Mouse (Mus musculus) MEL (cell line): ENCODE measurements around the gene Aaed1. TPM values are rescaled to one million over a fixed set of nuclear protein-coding genes. Genes with fewer than 3 reads are reported as not detected.

Experiments
- DNase-seq: peaks from one replicate; pipeline ENCODE4 v3.0.0; 2011; ENCODE audit warnings: low read depth, low spot score
- H3K27ac ChIP-seq: 2 replicates; pipeline ENCODE4 v1.5.1; 2012; ENCODE audit warnings: low read depth, mild to moderate bottlenecking, control low read depth, low read length, moderate library complexity; ENCODE audit not compliant: control insufficient read depth
- H3K27me3 ChIP-seq, 2 experiments: fragments of 150-350 bp in 1 of 2; sonication (generic) in 1 of 2; 2 replicates each; pipeline ENCODE4 v1.6.1; 2012; ENCODE audit warnings: low read length in 2 of 2, mild to moderate bottlenecking in 2 of 2, improper control_type of control experiment in 1 of 2, moderate library complexity in 1 of 2; ENCODE audit not compliant: insufficient read depth in 2 of 2, control insufficient read depth in 1 of 2
- H3K36me3 ChIP-seq, 2 experiments: 2 replicates each; pipeline ENCODE4 v1.6.1; 2012 to 2014; ENCODE audit warnings: low read length in 2 of 2, improper control_type of control experiment in 1 of 2, inconsistent platforms in 1 of 2, mild to moderate bottlenecking in 1 of 2; ENCODE audit not compliant: insufficient read depth in 2 of 2, control insufficient read depth in 1 of 2
- H3K4me1 ChIP-seq, 2 experiments: fragments of 150-350 bp in 1 of 2; sonication (generic) in 1 of 2; 2 replicates each; pipeline ENCODE4 v1.6.1; 2012; ENCODE audit warnings: low read length in 2 of 2, improper control_type of control experiment in 1 of 2, mild to moderate bottlenecking in 1 of 2; ENCODE audit not compliant: insufficient read depth in 2 of 2, control insufficient read depth in 1 of 2
- H3K4me3 ChIP-seq, 2 experiments: fragments of 150-350 bp in 1 of 2; sonication (generic) in 1 of 2; 2 replicates each; pipeline ENCODE4 v1.5.1; 2012; ENCODE audit warnings: low read depth in 2 of 2, low read length in 2 of 2, mild to moderate bottlenecking in 2 of 2, moderate library complexity in 2 of 2, control low read depth in 1 of 2, improper control_type of control experiment in 1 of 2; ENCODE audit not compliant: control insufficient read depth in 1 of 2, insufficient read depth in 1 of 2
- H3K79me2 ChIP-seq: 2 replicates; pipeline ENCODE4 v1.6.1; 2012; ENCODE audit warnings: mild to moderate bottlenecking, low read length, moderate library complexity; ENCODE audit not compliant: control insufficient read depth, poor library complexity, insufficient read depth
- H3K9ac ChIP-seq: 2 replicates; pipeline ENCODE4 v1.6.1; 2012; ENCODE audit warnings: low read depth, mild to moderate bottlenecking, control low read depth, low read length, moderate library complexity; ENCODE audit not compliant: control insufficient read depth, poor library complexity, severe bottlenecking
- H3K9me3 ChIP-seq: fragments of 150-350 bp; sonication (generic); replicated peaks from 2 replicates; pipeline ENCODE4 v1.6.1; 2012; ENCODE audit warnings: mild to moderate bottlenecking, low read length, improper control_type of control experiment, moderate library complexity; ENCODE audit not compliant: insufficient read depth
- BHLHE40 ChIP-seq: IDR thresholded peaks from 2 replicates; pipeline ENCODE4 v1.6.1; 2012; ENCODE audit warnings: low read depth, mild to moderate bottlenecking, inconsistent platforms, low read length, improper control_type of control experiment, borderline replicate concordance
- CTCF ChIP-seq, 3 experiments: IDR thresholded peaks in 2 of 3; conservative IDR thresholded peaks in 1 of 3; 2 replicates each; pipeline ENCODE4 v1.5.1; 2011 to 2012; ENCODE audit warnings: low read length in 3 of 3, low read depth in 2 of 3, mild to moderate bottlenecking in 2 of 3, improper control_type of control experiment in 1 of 3, inconsistent platforms in 1 of 3, mixed read lengths in 1 of 3, moderate library complexity in 1 of 3; ENCODE audit not compliant: control insufficient read depth in 1 of 3, insufficient read depth in 1 of 3, poor library complexity in 1 of 3, severe bottlenecking in 1 of 3
- E2F4 ChIP-seq: IDR thresholded peaks from 2 replicates; pipeline ENCODE4 v1.6.1; 2011; ENCODE audit warnings: low read depth, low read length, improper control_type of control experiment, borderline replicate concordance
- EP300 ChIP-seq, 2 experiments: IDR thresholded peaks; 2 replicates each; pipeline ENCODE4 v1.6.1; 2011; ENCODE audit warnings: improper control_type of control experiment in 2 of 2, low read length in 2 of 2, low read depth in 1 of 2, mild to moderate bottlenecking in 1 of 2
- GABPA ChIP-seq: IDR thresholded peaks from 2 replicates; pipeline ENCODE4 v1.6.1; 2012; ENCODE audit warnings: low read depth, mild to moderate bottlenecking, inconsistent platforms, low read length, improper control_type of control experiment, moderate library complexity
- GATA1 ChIP-seq: IDR thresholded peaks from 2 replicates; pipeline ENCODE4 v1.6.1; 2011; ENCODE audit warnings: low read depth, low read length, improper control_type of control experiment
- HCFC1 ChIP-seq: IDR thresholded peaks from 2 replicates; pipeline ENCODE4 v1.6.1; 2012; ENCODE audit warnings: low read depth, mild to moderate bottlenecking, inconsistent platforms, low read length, improper control_type of control experiment, moderate library complexity
- JUND ChIP-seq: IDR thresholded peaks from 2 replicates; pipeline ENCODE4 v1.6.1; 2011; ENCODE audit warnings: low read depth, mild to moderate bottlenecking, improper control_type of control experiment, low read length
- KAT2A ChIP-seq: conservative IDR thresholded peaks from 2 replicates; pipeline ENCODE4 v1.6.1; 2012; ENCODE audit warnings: low read depth, low read length, improper control_type of control experiment, inconsistent platforms
- MAX ChIP-seq: IDR thresholded peaks from 2 replicates; pipeline ENCODE4 v1.6.1; 2011; ENCODE audit warnings: low read length, improper control_type of control experiment
- MAZ ChIP-seq: IDR thresholded peaks from 2 replicates; pipeline ENCODE4 v1.6.1; 2012; ENCODE audit warnings: low read depth, mild to moderate bottlenecking, inconsistent platforms, low read length, improper control_type of control experiment
- MEF2A ChIP-seq: IDR thresholded peaks from 2 replicates; pipeline ENCODE4 v1.6.1; 2014; ENCODE audit warnings: low read depth, mild to moderate bottlenecking, inconsistent platforms, low read length, improper control_type of control experiment; ENCODE audit not compliant: poor library complexity, insufficient replicate concordance, severe bottlenecking; ENCODE audit errors: extremely low read depth
- MXI1 ChIP-seq: IDR thresholded peaks from 2 replicates; pipeline ENCODE4 v1.6.1; 2011; ENCODE audit warnings: mild to moderate bottlenecking, low read depth, low read length, improper control_type of control experiment
- MYB ChIP-seq: IDR thresholded peaks from 2 replicates; pipeline ENCODE4 v1.6.1; 2011; ENCODE audit warnings: mild to moderate bottlenecking, low read depth, low read length, improper control_type of control experiment
- MYC ChIP-seq: IDR thresholded peaks from 2 replicates; pipeline ENCODE4 v1.6.1; 2011; ENCODE audit warnings: low read depth, mild to moderate bottlenecking, low read length, improper control_type of control experiment, moderate library complexity
- POLR2AphosphoS5 ChIP-seq: IDR thresholded peaks from 2 replicates; pipeline ENCODE4 v1.6.1; 2012; ENCODE audit warnings: low read depth, borderline replicate concordance, mild to moderate bottlenecking, inconsistent platforms, low read length, moderate library complexity, mixed read lengths
- RAD21 ChIP-seq: IDR thresholded peaks from 2 replicates; pipeline ENCODE4 v1.6.1; 2011; ENCODE audit warnings: mild to moderate bottlenecking, low read depth, low read length, improper control_type of control experiment
- RCOR1 ChIP-seq: IDR thresholded peaks from 2 replicates; pipeline ENCODE4 v1.6.1; 2012; ENCODE audit warnings: low read depth, mild to moderate bottlenecking, inconsistent platforms, low read length, improper control_type of control experiment
- SIN3A ChIP-seq: IDR thresholded peaks from 2 replicates; pipeline ENCODE4 v1.6.1; 2012; ENCODE audit warnings: low read length, improper control_type of control experiment, inconsistent platforms
- SMC3 ChIP-seq: IDR thresholded peaks from 2 replicates; pipeline ENCODE4 v1.6.1; 2011; ENCODE audit warnings: low read depth, low read length, improper control_type of control experiment
- TBP ChIP-seq: IDR thresholded peaks from 2 replicates; pipeline ENCODE4 v1.8.0; 2011; ENCODE audit warnings: low read depth, low read length, improper control_type of control experiment
- TCF12 ChIP-seq: IDR thresholded peaks from 2 replicates; pipeline ENCODE4 v1.6.1; 2014; ENCODE audit warnings: low read depth, mild to moderate bottlenecking, inconsistent platforms, low read length, improper control_type of control experiment, moderate library complexity
- UBTF ChIP-seq: IDR thresholded peaks from 2 replicates; pipeline ENCODE4 v1.6.1; 2012; ENCODE audit warnings: low read depth, mild to moderate bottlenecking, inconsistent platforms, low read length, improper control_type of control experiment, moderate library complexity, borderline replicate concordance; ENCODE audit not compliant: insufficient read depth
- ZC3H11A ChIP-seq: IDR thresholded peaks from 2 replicates; pipeline ENCODE4 v1.6.1; 2012; ENCODE audit warnings: low read depth, mild to moderate bottlenecking, inconsistent platforms, low read length, improper control_type of control experiment
- ZNF384 ChIP-seq: IDR thresholded peaks from 2 replicates; pipeline ENCODE4 v1.6.1; 2012; ENCODE audit warnings: low read depth, mild to moderate bottlenecking, inconsistent platforms, low read length, improper control_type of control experiment
- polyA plus RNA-seq, 2 experiments: library from polyadenylated mRNA; stranded (reverse) in 1 of 2; unstranded in 1 of 2; fragments of >175 nt in 1 of 2; fragments of >200 nt in 1 of 2; gene quantifications; 2 replicates each; pipeline versions ENCODE4 v1.2.1 to v1.2.4; 2012; ENCODE audit warnings: low replicate concordance in 2 of 2, low read depth in 1 of 2; ENCODE audit not compliant: insufficient read length in 2 of 2, insufficient read depth in 1 of 2, missing spikeins in 1 of 2
- total RNA-seq: library from RNA; depleted of rRNA; stranded (reverse); fragments of 300-350 nt; gene quantifications from 2 replicates; pipeline ENCODE4 v1.2.3, GENCODE M21; 2012

Gene Aaed1
- total and polyA plus RNA-seq, 3 experiments: 4.2 to 190 (median 13.5) TPM

- Histone ChIP-seq H3K36me3 (no peaks in the 10 kb centered on the region), H3K4me1 (no peaks in the 10 kb centered on the region; a peak in 1 of 4 replicates), H3K9me3 (no peaks in the 10 kb centered on the region), H3K4me3 (no peak overlapping the region), H3K27me3 (no peaks in the 10 kb centered on the region), H3K27ac (no peak overlapping the region), H3K9ac (no peak overlapping the region), H3K79me2 (no peaks in the 10 kb centered on the region)
- TF ChIP-seq MEF2A (no peak), E2F4 (no peak), EP300 (IDR thresholded peaks at IDR 0.05; ENCODE audit: low read depth in 1 of 2, low read length in 2 of 2) (no peak), GATA1 (no peak), GABPA (no peak), ZNF384 (no peak), CTCF (IDR thresholded peaks at IDR 0.05 in 2 of 3, conservative IDR thresholded peaks at IDR 0.05 in 1 of 3; ENCODE audit: control insufficient read depth in 1 of 3, insufficient read depth in 1 of 3, low read depth in 2 of 3, low read length in 3 of 3, poor library complexity in 1 of 3, severe bottlenecking in 1 of 3) (no peak)
- no peak for DNase-seq
Measured at GRCm38 (mm10) chr13:64318355-64318754, 5.8 kb upstream of the Aaed1 start.

DNA sequence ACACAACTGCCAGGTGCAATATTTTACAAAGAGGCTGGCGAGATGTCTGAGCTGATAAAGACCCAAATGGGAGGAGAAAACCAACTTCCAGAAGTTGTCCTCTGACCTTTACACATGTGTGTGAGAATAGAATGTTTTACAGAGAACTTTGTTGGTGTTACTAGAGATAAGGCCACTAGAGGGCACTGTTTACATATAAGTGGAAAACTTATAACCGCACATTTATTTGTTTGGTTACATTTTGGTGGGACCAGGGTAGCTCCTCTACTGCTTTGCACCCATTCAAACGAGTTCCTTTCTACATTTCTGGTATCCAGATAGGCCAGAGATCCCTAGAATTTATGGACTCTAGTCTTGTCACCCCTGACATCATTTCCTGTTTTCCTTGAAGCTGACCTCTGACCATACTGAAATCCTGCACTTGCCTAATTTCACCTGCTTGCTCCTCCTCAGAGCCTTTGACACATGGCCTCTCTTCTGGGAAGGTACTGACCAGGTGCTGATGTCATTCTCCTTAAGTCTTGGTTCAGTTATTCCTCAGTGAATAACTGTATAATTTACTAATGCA, 3.1 kb upstream of the Aaed1 start:
- peaks cover 0 to 3% of the 10 kb centered on the region in 2 experiments; a peak in 1 of 4 replicates for H3K4me1 ChIP-seq
- peak; percentile 83 for DNase-seq

More for the DNA sequence above, 3.1 kb upstream of the Aaed1 start:
- Histone ChIP-seq H3K79me2 (no peaks in the 10 kb centered on the region; the same call in 1 of the 2 replicates), H3K36me3 (0 out of 4 replicates have a peak, but pooled peaks cover 0 to 2% of the 10 kb centered on the region in 2 experiments), H3K9ac (no peak overlapping the region), H3K9me3 (no peaks in the 10 kb centered on the region), H3K27ac (no peak overlapping the region), H3K4me3 (peak overlapping the region in 1 of 2 experiments; percentile 14; a peak in 1 of 4 replicates), H3K27me3 (no peaks in the 10 kb centered on the region)
- TF ChIP-seq UBTF: no peak
- no peak for TF ChIP-seq MAZ
- no peak for TF ChIP-seq TCF12
- TF ChIP-seq SMC3: peak; percentile 91
- TF ChIP-seq HCFC1: no peak
- no peak for TF ChIP-seq JUND
- TF ChIP-seq MXI1: peak; percentile 57; the same call in 1 of the 2 replicates
- peak; percentile 15; the same call in 1 of the 2 replicates for TF ChIP-seq SIN3A
- TF ChIP-seq E2F4: no peak
- peak; percentile 51; the same call in 1 of the 2 replicates for TF ChIP-seq MYC
- no peak for TF ChIP-seq BHLHE40
- TF ChIP-seq MYB: no peak
- no peak for TF ChIP-seq TBP
- peak; percentile 95 for TF ChIP-seq ZC3H11A
- peak; percentile 14 to 87 (median 58); a peak in 4 of 6 replicates for TF ChIP-seq CTCF (IDR thresholded peaks at IDR 0.05 in 2 of 3, conservative IDR thresholded peaks at IDR 0.05 in 1 of 3; ENCODE audit: control insufficient read depth in 1 of 3, insufficient read depth in 1 of 3, low read depth in 2 of 3, low read length in 3 of 3, poor library complexity in 1 of 3, severe bottlenecking in 1 of 3)
- TF ChIP-seq KAT2A: no peak
- TF ChIP-seq MAX: no peak
- no peak for TF ChIP-seq POLR2AphosphoS5
- TF ChIP-seq RAD21: peak; percentile 95
- 0 out of 2 replicates have a peak, but pooled peaks have one; percentile 15 for TF ChIP-seq RCOR1
- TF ChIP-seq MEF2A: no peak
